Comparison of ENCODE assay signal across 9 mouse cellular contexts in genomic region chr4:71332018-71332417, GRCm38 (mm10).
A peak's percentile ranks its signal among the peaks of the same experiment; 100 is the strongest.
DNase-seq lines count a peak whose midpoint lies in the region; ATAC-seq and TF ChIP-seq lines count a peak whose summit lies in the region.
"Had no signal": no experiment of that assay in that cellular context is flagged by ENCODE, and none has a peak within 500 bp of the region (broad histone marks: within the 10 kb centered on the region; RNA-seq: fewer than 3 reads in every experiment).

No protein-coding gene starts in this region.

- TF ChIP-seq CTCF in liver, postnatal 0 days (IDR thresholded peaks at IDR 0.05; ENCODE audit: low read depth) = peak; percentile 36
- no peak for TF ChIP-seq CTCF in cerebellum, adult 2 months (IDR thresholded peaks at IDR 0.05; ENCODE audit: borderline replicate concordance, insufficient read depth, low read depth, low read length)

- H3K9me3 ChIP-seq in forebrain, embryonic 14.5 days (replicated peaks; ENCODE audit: control insufficient read depth, low read length) = no peaks in the 10 kb centered on the region
- no peaks in the 10 kb centered on the region for H3K9me3 ChIP-seq in forebrain, embryonic 13.5 days (replicated peaks)
- no peaks in the 10 kb centered on the region for H3K9me3 ChIP-seq in liver, postnatal 0 days (ENCODE audit: low read length)
- H3K9me3 ChIP-seq: liver, embryonic 15.5 days had no signal

- no peak for TF ChIP-seq POLR2A in cerebellum, adult 2 months (IDR thresholded peaks at IDR 0.05; ENCODE audit: borderline replicate concordance, insufficient read depth, low read length)

- no peak overlapping the region for H3K4me3 ChIP-seq in forebrain, embryonic 14.5 days (ENCODE audit: low read depth, low read length)
- no peak overlapping the region for H3K4me3 ChIP-seq in forebrain, embryonic 13.5 days
- no peak overlapping the region for H3K4me3 ChIP-seq in liver, postnatal 0 days (ENCODE audit: low read depth, low read length)
- H3K4me3 ChIP-seq in cerebellum, adult 2 months (replicated peaks; ENCODE audit: insufficient read depth, low read depth, low read length) = no peak overlapping the region
- H3K4me3 ChIP-seq: liver, embryonic 15.5 days had no signal

- no peaks in the 10 kb centered on the region for H3K27me3 ChIP-seq in forebrain, embryonic 14.5 days (replicated peaks; ENCODE audit: control insufficient read depth, insufficient read depth, low read length)
- H3K27me3 ChIP-seq in forebrain, embryonic 13.5 days = no peaks in the 10 kb centered on the region
- H3K27me3 ChIP-seq in liver, postnatal 0 days (ENCODE audit: insufficient read depth, low read length) = no peaks in the 10 kb centered on the region
- H3K27me3 ChIP-seq in cerebellum, adult 2 months (ENCODE audit: control insufficient read depth, insufficient read depth, low read length) = no peaks in the 10 kb centered on the region
- H3K27me3 ChIP-seq: liver, embryonic 15.5 days had no signal

- H3K4me2 ChIP-seq in forebrain, embryonic 14.5 days (ENCODE audit: low read length) = no peak overlapping the region
- no peak overlapping the region for H3K4me2 ChIP-seq in forebrain, embryonic 13.5 days
- no peak overlapping the region for H3K4me2 ChIP-seq in liver, postnatal 0 days (ENCODE audit: low read depth, low read length)
- H3K4me2 ChIP-seq: liver, embryonic 15.5 days had no signal

- WGBS in forebrain, embryonic 14.5 days = 72% methylated on average over 4 of the region's 4 CpGs
- WGBS in forebrain, embryonic 13.5 days = 83% methylated on average over 4 of the region's 4 CpGs
- WGBS in liver, postnatal 0 days (ENCODE audit: insufficient replicate concordance) = 70% methylated on average over 4 of the region's 4 CpGs
- 74% methylated on average over 4 of the region's 4 CpGs for WGBS in cerebellum, adult 2 months

- no peak for ATAC-seq in forebrain, embryonic 14.5 days
- no peak for ATAC-seq in forebrain, embryonic 13.5 days
- no peak for ATAC-seq in liver, postnatal 0 days

- TF ChIP-seq EP300 in liver, postnatal 0 days (IDR thresholded peaks at IDR 0.05; ENCODE audit: low read depth) = no peak

- DNase-seq in forebrain, embryonic 14.5 days (ENCODE audit: low spot score) = peak; percentile 30
- DNase-seq in liver, postnatal 0 days = no peak
- no peak for DNase-seq in liver
- peak; percentile 26 for DNase-seq in adrenal gland, adult 2 months
- peak; percentile 5 to 28 for DNase-seq in left cerebral cortex, postnatal 14 days (ENCODE audit: low spot score in 2 of 2)
- peak; percentile 5 for DNase-seq in thymus, postnatal 25 days
- no peak for DNase-seq in cerebellum, adult 2 months

- intact Hi-C loops in left cerebral cortex, postnatal 14 days (cut with DNase I) = no loop called here

- H3K4me1 ChIP-seq in forebrain, embryonic 14.5 days (ENCODE audit: control insufficient read depth, insufficient read depth, low read length) = no peaks in the 10 kb centered on the region
- no peaks in the 10 kb centered on the region for H3K4me1 ChIP-seq in forebrain, embryonic 13.5 days
- H3K4me1 ChIP-seq in liver, postnatal 0 days (ENCODE audit: insufficient read depth) = no peaks in the 10 kb centered on the region
- no peaks in the 10 kb centered on the region for H3K4me1 ChIP-seq in cerebellum, adult 2 months (ENCODE audit: control insufficient read depth, insufficient read depth, low read length)
- H3K4me1 ChIP-seq: liver, embryonic 15.5 days had no signal

- no peak overlapping the region for H3K9ac ChIP-seq in forebrain, embryonic 14.5 days (ENCODE audit: low read length)
- no peak overlapping the region for H3K9ac ChIP-seq in forebrain, embryonic 13.5 days
- H3K9ac ChIP-seq in liver, postnatal 0 days (replicated peaks) = no peak overlapping the region
- H3K9ac ChIP-seq: liver, embryonic 15.5 days had no signal

- no peaks in the 10 kb centered on the region for H3K36me3 ChIP-seq in forebrain, embryonic 14.5 days (ENCODE audit: control insufficient read depth, insufficient read depth, low read length)
- no peaks in the 10 kb centered on the region for H3K36me3 ChIP-seq in forebrain, embryonic 13.5 days (ENCODE audit: poor library complexity, severe bottlenecking)
- H3K36me3 ChIP-seq in liver, postnatal 0 days (replicated peaks; ENCODE audit: insufficient read depth, low read length) = no peaks in the 10 kb centered on the region
- H3K36me3 ChIP-seq: liver, embryonic 15.5 days had no signal

- H3K27ac ChIP-seq in forebrain, embryonic 14.5 days (ENCODE audit: low read depth, low read length) = no peak overlapping the region
- no peak overlapping the region for H3K27ac ChIP-seq in forebrain, embryonic 13.5 days
- H3K27ac ChIP-seq in liver, postnatal 0 days (ENCODE audit: low read depth) = no peak overlapping the region
- H3K27ac ChIP-seq in cerebellum, adult 2 months (ENCODE audit: insufficient read depth, low read length) = no peak overlapping the region
- H3K27ac ChIP-seq: liver, embryonic 15.5 days had no signal

Comparison
In these comparisons a context has a peak if more than half of its experiments do, and no peak if none do; other contexts are left out.
1. DNase-seq: peak in forebrain, embryonic 14.5 days (single experiment), adrenal gland, adult 2 months (single experiment), left cerebral cortex, postnatal 14 days (2 of 2) and thymus, postnatal 25 days (single experiment); none in liver, postnatal 0 days (single experiment), liver (single experiment) and cerebellum, adult 2 months (0 of 2).